Mouse (Mus musculus) C2C12 (cell line): ENCODE results near the gene Mafg. TPM values are rescaled to one million over a fixed set of nuclear protein-coding genes. Genes with fewer than 3 reads are reported as not detected.
"Not testable (repeated sequence)": the region's sequence is repeated elsewhere in the genome, so short reads cannot be mapped to it uniquely, and the experiment has no call there.

ENCODE experiments used
- H3K27me3 ChIP-seq: one replicate; pipeline ENCODE4 v1.6.1; 2011; ENCODE audit not compliant: control insufficient read depth, insufficient read depth, insufficient read length
- H3K36me3 ChIP-seq: one replicate; pipeline ENCODE4 v1.6.1; 2011; ENCODE audit not compliant: control insufficient read depth, insufficient read depth
- H3K4me3 ChIP-seq: one replicate; pipeline ENCODE4 v1.5.1; 2011; ENCODE audit warnings: mild to moderate bottlenecking, control low read depth; ENCODE audit not compliant: poor library complexity, insufficient read depth, severe bottlenecking
- H3K79me2 ChIP-seq: one replicate; pipeline ENCODE4 v1.6.1; 2011; ENCODE audit not compliant: control insufficient read depth, insufficient read depth
- H3K79me3 ChIP-seq: one replicate; pipeline ENCODE4 v1.6.1; 2011; ENCODE audit warnings: low read depth, control low read depth
- H3ac ChIP-seq: one replicate; pipeline ENCODE3; 2011; ENCODE audit warnings: low read depth; ENCODE audit not compliant: control insufficient read depth, insufficient read length
- CEBPB ChIP-seq: IDR thresholded peaks from one replicate; pipeline ENCODE4 v1.6.1; 2011; ENCODE audit warnings: low read depth, mild to moderate bottlenecking, control low read depth, moderate library complexity
- CTCF ChIP-seq: IDR thresholded peaks from one replicate; pipeline ENCODE4 v1.5.1; 2011; ENCODE audit not compliant: control insufficient read depth, insufficient read depth, insufficient read length
- FOSL1 ChIP-seq: IDR thresholded peaks from one replicate; pipeline ENCODE4 v1.8.0; 2011; ENCODE audit warnings: mild to moderate bottlenecking, low read length; ENCODE audit not compliant: poor library complexity, insufficient read depth, severe bottlenecking
- MAX ChIP-seq: IDR thresholded peaks from one replicate; pipeline ENCODE4 v1.6.1; 2011; ENCODE audit warnings: mild to moderate bottlenecking, control low read depth
- MYOD1 ChIP-seq: IDR thresholded peaks from one replicate; pipeline ENCODE4 v1.6.1; 2011; ENCODE audit warnings: low read depth; ENCODE audit not compliant: control insufficient read depth, insufficient read length
- MYOG ChIP-seq: IDR thresholded peaks from one replicate; pipeline ENCODE4 v1.6.1; 2011; ENCODE audit not compliant: control insufficient read depth, insufficient read length; ENCODE audit errors: extremely low read depth
- USF1 ChIP-seq: IDR thresholded peaks from one replicate; pipeline ENCODE4 v1.6.1; 2011; ENCODE audit warnings: low read depth, mild to moderate bottlenecking, control low read depth, moderate library complexity
- long read RNA-seq, 2 experiments: library from polyadenylated mRNA; unstranded; transcript quantifications; one replicate each; pipeline ENCODE4 v2.0.0; 2019 to 2020
- polyA plus RNA-seq: library from polyadenylated mRNA; unstranded; fragments of >200 nt; fragmentation: generic; extraction: Trizol; gene quantifications from one replicate; pipeline ENCODE4 v1.2.1, GENCODE M21; 2012; ENCODE audit warnings: missing spikeins

Mafg gene
- polyA plus RNA-seq: 33.3 TPM
- long read RNA-seq, experiment 1, full-length matches to known transcripts: 2 of 17 reads
- long read RNA-seq, experiment 1, partial matches to known transcripts: 0 of 17 reads
- long read RNA-seq, experiment 1, other reads (novel, unspliced or antisense): 15 of 17 reads
- long read RNA-seq, experiment 2, full-length matches to known transcripts: 14 of 32 reads
- long read RNA-seq, experiment 2, partial matches to known transcripts: 2 of 32 reads
- long read RNA-seq, experiment 2, other reads (novel, unspliced or antisense): 16 of 32 reads

DNA sequence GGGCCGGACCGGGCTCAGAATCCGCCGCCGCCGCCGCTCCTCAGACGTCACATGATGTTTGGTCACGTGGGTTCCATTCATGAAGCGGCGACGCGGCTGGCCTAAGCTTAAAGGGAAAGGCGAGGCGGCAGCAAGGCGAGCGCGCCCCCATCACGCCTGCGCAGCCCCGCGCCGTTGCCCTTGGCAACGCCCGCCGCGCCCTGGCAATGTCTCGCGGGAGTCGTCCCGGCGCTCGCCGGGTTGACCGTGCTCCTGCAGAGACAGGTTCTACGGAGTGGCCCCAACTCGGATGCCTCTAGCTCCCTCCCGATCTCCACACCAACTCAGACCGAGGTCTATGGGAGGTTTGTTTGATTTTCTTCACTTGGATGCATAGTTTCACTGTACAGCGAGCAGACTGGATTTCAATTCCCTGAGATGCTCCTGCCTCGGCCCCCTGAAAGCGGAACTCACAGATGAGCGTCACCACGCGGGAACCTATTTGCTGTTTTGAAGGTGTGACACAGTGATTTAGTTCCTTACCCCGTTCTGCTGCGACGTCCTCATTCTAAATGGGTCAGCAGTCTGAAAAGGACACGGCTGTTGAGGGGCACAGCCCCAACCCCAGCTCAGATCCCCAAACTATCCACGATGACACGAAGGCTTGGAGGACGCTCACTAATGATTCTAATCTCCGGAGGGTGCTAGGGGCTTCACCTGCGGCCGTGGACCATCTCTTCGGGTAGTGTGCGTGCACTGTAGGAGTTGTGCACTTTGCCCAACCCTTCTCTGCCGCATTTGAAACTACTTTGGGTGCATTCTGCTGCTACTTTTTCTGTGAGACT lies at the start of gene Mafg:
Mafg (minus strand) TSS at position 81 of the 824 bp plus-strand sequence.
- Histone ChIP-seq H3K27me3 (no peaks in the 10 kb centered on the region), H3K4me3 (peak within 1 kb of the TSS; percentile 82), H3K79me2 (peaks cover 71% of the 10 kb centered on the region), H3K36me3 (peaks cover 11% of the 10 kb centered on the region), H3ac (peak within 1 kb of the TSS; percentile 87), H3K79me3 (peaks cover 49% of the 10 kb centered on the region)
- TF ChIP-seq MAX (peak; percentile 43), FOSL1 (no peak), CEBPB (no peak), MYOD1 (no peak), MYOG (no peak), USF1 (peak; percentile 90), CTCF (no peak)

DNA sequence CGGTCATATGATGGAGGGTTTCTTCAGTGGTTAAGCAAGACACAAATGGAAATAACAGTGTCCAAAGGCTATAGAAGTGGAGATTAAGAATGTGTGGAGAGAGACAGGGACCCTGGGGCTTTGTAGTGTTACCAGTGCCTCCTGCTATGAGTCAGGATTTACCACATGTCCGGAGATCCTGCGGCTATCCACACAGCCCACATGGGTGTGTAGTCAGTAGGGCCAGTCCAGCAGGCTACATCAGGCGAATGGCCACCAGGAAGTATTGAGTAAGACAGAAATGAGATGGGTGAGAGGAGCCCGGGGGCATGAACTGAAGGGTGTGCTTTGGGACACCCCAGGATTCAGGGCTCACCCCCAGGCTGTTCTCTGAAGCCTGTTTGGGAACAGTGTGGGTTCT lies 49.3 kb upstream of the Mafg start:
- Histone ChIP-seq H3K36me3 (peaks cover 63% of the 10 kb centered on the region), H3ac (no peak overlapping the region), H3K79me3 (peaks cover 7% of the 10 kb centered on the region)

DNA sequence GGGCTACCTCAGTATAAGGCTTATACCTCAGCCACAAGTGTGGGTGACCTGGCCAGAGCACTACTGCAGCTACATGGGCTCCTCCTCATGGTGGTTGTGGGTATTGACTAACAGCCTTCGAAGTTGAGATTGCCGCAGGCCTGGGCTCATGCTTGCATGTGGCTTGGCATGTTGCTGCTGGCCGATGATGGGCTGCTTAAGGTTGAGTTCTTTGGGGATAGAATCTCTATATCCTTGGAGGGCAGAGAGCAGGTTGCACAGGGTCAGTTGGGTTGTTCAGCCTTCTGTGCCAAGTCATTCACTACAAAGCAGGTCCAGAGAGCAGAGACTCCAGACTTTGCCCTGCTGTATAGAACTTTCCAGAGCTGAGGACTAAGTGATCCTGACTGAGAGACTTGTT lies 46.5 kb upstream of the Mafg start:
- H3ac ChIP-seq: no peak overlapping the region
- peaks cover 51% of the 10 kb centered on the region for H3K36me3 ChIP-seq
- H3K4me3 ChIP-seq: no peak overlapping the region
- H3K79me3 ChIP-seq: peaks cover 5% of the 10 kb centered on the region
- H3K79me2 ChIP-seq: peaks cover 38% of the 10 kb centered on the region
- TF ChIP-seq MYOG (no peak), MAX (no peak), CEBPB (no peak), FOSL1 (no peak), CTCF (no peak)
- no peaks in the 10 kb centered on the region for H3K27me3 ChIP-seq

More for the DNA sequence above, 49.3 kb upstream of the Mafg start:
- TF ChIP-seq MYOG (no peak), MYOD1 (no peak), MAX (peak; percentile 86), CEBPB (peak; percentile 69), FOSL1 (peak; percentile 44), USF1 (peak; percentile 28), CTCF (no peak)
- Histone ChIP-seq H3K27me3 (no peaks in the 10 kb centered on the region), H3K79me2 (peaks cover 16% of the 10 kb centered on the region), H3K4me3 (no peak overlapping the region)

DNA sequence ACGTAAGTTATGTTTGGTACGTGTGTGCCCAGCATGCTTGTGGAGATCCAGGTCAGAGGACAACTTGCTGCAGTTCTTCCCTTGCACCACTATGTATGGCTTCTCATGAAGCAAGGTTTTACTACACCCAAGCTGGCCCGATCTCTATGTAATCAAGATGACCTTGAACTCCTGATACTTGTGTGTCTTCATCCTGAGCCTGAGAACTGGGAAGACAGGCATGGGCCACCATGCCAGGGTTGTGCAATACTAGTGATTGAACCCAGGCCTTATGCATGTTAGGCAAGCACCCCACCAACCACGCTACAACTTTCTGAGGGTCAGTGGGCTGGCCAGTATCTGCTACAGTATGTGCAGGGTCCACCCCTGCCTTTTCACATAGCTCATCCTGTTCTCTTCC lies 43.6 kb upstream of the Mafg start:
- no peak overlapping the region for H3K4me3 ChIP-seq
- TF ChIP-seq MYOG (no peak), CEBPB (no peak), USF1 (no peak), FOSL1 (no peak), MYOD1 (no peak), CTCF (no peak), MAX (no peak)
- H3K36me3 ChIP-seq: peaks cover 43% of the 10 kb centered on the region
- no peak overlapping the region for H3ac ChIP-seq
- no peaks in the 10 kb centered on the region for H3K27me3 ChIP-seq
- no peaks in the 10 kb centered on the region for H3K79me3 ChIP-seq
- peaks cover 37% of the 10 kb centered on the region for H3K79me2 ChIP-seq

DNA sequence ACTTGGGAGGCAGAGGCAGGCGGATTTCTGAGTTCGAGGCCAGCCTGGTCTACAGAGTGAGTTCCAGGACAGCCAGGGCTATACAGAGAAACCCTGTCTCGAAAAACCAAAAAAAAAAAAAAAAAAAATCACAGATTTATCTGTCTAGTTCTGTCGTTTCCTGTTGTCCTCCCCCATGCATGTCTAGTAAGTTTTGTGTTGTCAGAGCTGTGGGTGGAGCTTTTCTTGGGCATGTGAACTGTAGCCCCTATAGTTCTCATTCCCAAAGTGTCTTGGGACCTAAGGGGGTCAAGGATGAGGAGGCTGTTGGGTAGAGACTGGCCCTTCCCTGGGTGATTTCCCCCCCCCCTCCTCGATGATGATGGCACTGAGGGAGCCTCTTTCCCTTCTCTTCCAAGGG lies 42.5 kb upstream of the Mafg start:
- peaks cover 37% of the 10 kb centered on the region for H3K79me2 ChIP-seq
- H3K79me3 ChIP-seq, H3ac ChIP-seq, H3K27me3 ChIP-seq, H3K4me3 ChIP-seq: not testable (repeated sequence)
- peaks cover 40% of the 10 kb centered on the region for H3K36me3 ChIP-seq

DNA sequence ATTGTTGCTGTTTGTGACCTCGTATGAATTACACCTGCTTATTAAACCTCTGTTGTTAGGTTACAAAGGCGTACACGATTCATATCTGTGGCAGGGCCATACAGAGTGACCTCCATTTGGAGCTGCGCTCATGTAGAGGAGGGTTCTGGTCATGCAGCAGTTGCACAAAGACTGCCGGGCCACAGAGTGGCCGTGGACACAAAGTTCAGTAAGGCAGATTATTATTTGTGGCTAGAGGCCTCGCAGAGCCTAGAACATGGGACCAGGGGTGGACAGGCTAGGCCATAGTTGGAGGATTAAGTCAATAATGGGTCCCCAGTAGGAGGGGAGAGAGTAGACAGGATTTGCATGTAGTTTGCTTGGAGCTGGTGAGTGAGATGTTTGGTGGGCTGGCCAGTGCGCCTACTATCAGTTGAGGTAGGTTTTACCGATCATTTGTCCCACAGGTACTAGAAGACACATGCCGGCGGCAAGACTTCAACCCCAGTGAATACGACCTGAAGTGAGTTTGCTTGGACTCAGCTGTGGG lies 40.3 kb upstream of the Mafg start:
- Histone ChIP-seq H3ac (peak overlapping the region; percentile 80), H3K79me3 (no peaks in the 10 kb centered on the region), H3K4me3 (peak overlapping the region; percentile 48), H3K36me3 (peaks cover 18% of the 10 kb centered on the region), H3K79me2 (peaks cover 37% of the 10 kb centered on the region), H3K27me3 (no peaks in the 10 kb centered on the region)
- TF ChIP-seq USF1: no peak
- no peak for TF ChIP-seq MYOD1
- no peak for TF ChIP-seq FOSL1
- no peak for TF ChIP-seq MYOG
- TF ChIP-seq CEBPB: no peak
- TF ChIP-seq CTCF: no peak
- no peak for TF ChIP-seq MAX
